Mouse (Mus musculus) limb, embryonic 11.5 days (tissue): ENCODE measurements around the gene Mycbp. TPM values are rescaled to one million over a fixed set of nuclear protein-coding genes. Genes with fewer than 3 reads are reported as not detected.
"Not testable (repeated sequence)": the region's sequence is repeated elsewhere in the genome, so short reads cannot be mapped to it uniquely, and the experiment has no call there.

Experiments
- ATAC-seq: fragments of 200-750 bp; cut with Nextera tagmentation; 2 replicates; pipeline ENCODE4 v1.8.0; 2017; ENCODE audit warnings: low read depth; ENCODE audit not compliant: insufficient number of reproducible peaks, low FRiP score, low TSS enrichment
- DNase-seq: peaks from one replicate; pipeline ENCODE4 v3.0.0-alpha.2; 2015; ENCODE audit warnings: low spot score
- H3K27ac ChIP-seq: fragments of 300-500 bp; sonication (generic); replicated peaks from 2 replicates; pipeline ENCODE4 v1.5.1; 2014; ENCODE audit warnings: low read depth, mild to moderate bottlenecking, low read length
- H3K27me3 ChIP-seq: fragments of 300-500 bp; sonication (generic); 2 replicates; pipeline ENCODE4 v1.6.1; 2014; ENCODE audit warnings: mild to moderate bottlenecking, low read length, mixed read lengths; ENCODE audit not compliant: control insufficient read depth, insufficient read depth
- H3K36me3 ChIP-seq: fragments of 300-500 bp; sonication (generic); 2 replicates; pipeline ENCODE4 v1.6.1; 2014; ENCODE audit warnings: mild to moderate bottlenecking, low read length, moderate library complexity, mixed read lengths; ENCODE audit not compliant: control insufficient read depth, insufficient read depth
- H3K4me1 ChIP-seq: fragments of 300-500 bp; sonication (generic); 2 replicates; pipeline ENCODE4 v1.6.1; 2014; ENCODE audit warnings: low read length, mixed read lengths; ENCODE audit not compliant: control insufficient read depth, insufficient read depth
- H3K4me2 ChIP-seq: fragments of 300-500 bp; sonication (generic); 2 replicates; pipeline ENCODE4 v1.6.1; 2014; ENCODE audit warnings: low read depth, mild to moderate bottlenecking, moderate library complexity; ENCODE audit not compliant: severe bottlenecking
- H3K4me3 ChIP-seq: fragments of 300-500 bp; sonication (generic); 2 replicates; pipeline ENCODE4 v1.5.1; 2014; ENCODE audit warnings: low read depth, low read length
- H3K9ac ChIP-seq: fragments of 300-500 bp; sonication (generic); 2 replicates; pipeline ENCODE4 v1.6.1; 2014; ENCODE audit warnings: mild to moderate bottlenecking, low read length
- H3K9me3 ChIP-seq: fragments of 300-500 bp; sonication (generic); 2 replicates; pipeline ENCODE4 v1.6.1; 2016; ENCODE audit warnings: low read length; ENCODE audit not compliant: control insufficient read depth
- WGBS: fragments of 180-500 bp; shearing (Covaris S2); extraction: QIAGEN DNeasy Blood & Tissue Kit; methylation state at CpG from one replicate; pipeline ENCODE4 v1.1.7; 2014; 5-methylcytosine and 5-hydroxymethylcytosine counted together
- polyA plus RNA-seq: library from polyadenylated mRNA; unstranded; fragments of >200 nt; fragmentation: Nextera tagmentation; extraction: Ambion mirVana; gene quantifications from 2 replicates; pipeline ENCODE4 v1.2.1, GENCODE M21; 2014

Gene Mycbp
- polyA plus RNA-seq, 1 experiment from 2014 or later: 82.8 TPM

DNA sequence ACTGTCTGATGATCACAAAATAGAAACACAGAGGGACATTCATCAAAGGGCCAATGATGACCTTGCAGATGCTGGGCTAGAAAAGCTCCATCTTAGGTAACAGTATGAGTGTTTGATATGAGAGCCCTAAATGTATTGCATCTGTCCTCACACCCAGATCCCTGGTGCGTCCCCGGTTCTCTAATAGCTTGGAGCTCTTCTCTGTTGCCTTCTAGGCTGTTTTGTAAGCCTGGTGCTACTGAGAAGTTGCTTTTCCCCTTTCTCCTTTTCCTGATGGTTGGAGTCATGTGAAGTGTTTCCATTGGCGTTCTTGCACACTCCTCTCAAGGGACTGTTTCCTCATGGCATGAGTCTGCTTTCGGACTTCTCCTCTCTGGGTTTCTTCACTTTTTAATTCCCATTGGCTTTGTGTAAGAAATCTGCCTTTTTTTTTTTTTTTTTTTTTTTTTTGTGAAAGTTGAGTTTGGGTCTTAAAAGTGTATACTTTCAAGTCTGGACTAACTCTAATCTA, 16.5 kb downstream of the Mycbp start:
- H3K4me1 ChIP-seq: peaks cover 2% of the 10 kb centered on the region; the same call in 1 of the 2 replicates
- H3K9me3 ChIP-seq: no peaks in the 10 kb centered on the region
- no peaks in the 10 kb centered on the region for H3K27me3 ChIP-seq
- H3K27ac ChIP-seq: no peak overlapping the region
- ATAC-seq (no peak), DNase-seq (no peak)
- H3K4me2 ChIP-seq: no peak overlapping the region
- H3K4me3 ChIP-seq: no peak overlapping the region
- WGBS: 91% methylated on average over 4 of the region's 4 CpGs
- peaks cover 5% of the 10 kb centered on the region; the same call in 1 of the 2 replicates for H3K36me3 ChIP-seq
- H3K9ac ChIP-seq: no peak overlapping the region

DNA sequence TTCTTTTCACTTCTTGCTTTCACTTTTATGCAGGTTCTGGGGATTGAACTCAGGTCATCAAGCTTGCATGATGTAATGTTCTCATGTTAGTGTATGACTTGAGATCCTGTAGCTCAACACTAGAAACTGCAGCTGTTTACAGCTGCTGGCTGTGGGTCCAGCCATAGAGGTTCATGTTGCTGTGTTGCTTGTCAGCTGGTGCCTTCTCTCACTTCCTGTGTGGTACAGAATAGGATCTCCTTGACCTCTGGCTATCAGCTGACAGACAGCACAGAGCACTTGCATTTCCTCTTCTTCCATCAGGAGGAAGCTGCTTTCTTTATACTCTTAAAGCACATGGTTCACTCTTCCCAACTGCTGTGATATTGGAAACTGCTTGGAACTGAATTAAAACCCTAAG, 23.3 kb downstream of the Mycbp start:
- ATAC-seq: no peak
- Histone ChIP-seq H3K27me3 (no peaks in the 10 kb centered on the region), H3K4me1 (no peaks in the 10 kb centered on the region), H3K36me3 (peaks cover 12% of the 10 kb centered on the region), H3K9me3 (no peaks in the 10 kb centered on the region), H3K27ac (no peak overlapping the region), H3K4me2 (no peak overlapping the region), H3K9ac (no peak overlapping the region), H3K4me3 (no peak overlapping the region)
- no peak for DNase-seq

DNA sequence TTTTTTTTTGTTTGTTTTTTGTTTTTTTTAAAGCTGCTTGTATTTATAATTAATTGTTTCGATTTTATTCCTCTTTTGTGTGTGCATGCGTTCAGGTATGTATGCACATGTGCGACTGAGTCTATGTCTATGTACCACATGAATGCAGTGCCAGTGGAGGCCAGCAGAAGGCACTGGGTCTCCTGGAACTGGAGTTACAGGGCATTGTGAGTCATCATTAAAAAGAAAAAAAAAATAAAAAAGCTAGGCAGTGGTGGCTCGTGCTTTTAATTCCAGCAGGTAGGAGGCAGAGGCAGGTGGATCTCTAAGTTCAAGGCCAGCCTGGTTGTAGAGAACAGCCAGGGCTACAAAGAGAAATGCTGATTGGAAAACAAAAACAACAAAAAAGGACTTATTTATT, 25.4 kb downstream of the Mycbp start:
- 95% methylated on average over 4 of the region's 4 CpGs for WGBS
- DNase-seq (no peak), ATAC-seq (no peak)
- H3K36me3 ChIP-seq: peaks cover 12% of the 10 kb centered on the region
- no peaks in the 10 kb centered on the region for H3K4me1 ChIP-seq
- no peak overlapping the region for H3K27ac ChIP-seq
- no peak overlapping the region for H3K9ac ChIP-seq
- H3K4me3 ChIP-seq: no peak overlapping the region
- H3K4me2 ChIP-seq: no peak overlapping the region
- H3K27me3 ChIP-seq: no peaks in the 10 kb centered on the region
- H3K9me3 ChIP-seq: no peaks in the 10 kb centered on the region

DNA sequence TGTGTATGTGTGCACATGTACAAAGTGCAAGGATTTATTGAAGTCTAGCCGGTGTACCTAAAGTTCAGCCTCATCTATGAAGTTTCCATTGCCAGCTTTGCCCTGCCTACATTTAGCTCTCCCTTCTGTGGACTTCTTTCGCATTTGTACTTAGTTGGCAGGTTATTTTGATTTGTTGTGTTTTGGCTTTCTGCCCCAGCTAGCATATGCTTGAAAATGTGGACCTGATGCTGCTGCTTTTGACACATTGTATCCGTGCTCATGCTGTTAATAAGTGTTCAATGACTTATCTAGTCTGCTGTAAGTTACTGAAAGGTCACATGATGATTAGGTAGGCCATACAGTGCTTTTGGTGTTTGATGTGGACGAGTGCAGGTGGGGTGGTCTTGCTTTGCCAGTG, 29.7 kb downstream of the Mycbp start:
- DNase-seq (no peak), ATAC-seq (no peak)
- Histone ChIP-seq H3K36me3 (peaks cover 12% of the 10 kb centered on the region), H3K9me3 (no peaks in the 10 kb centered on the region), H3K4me2 (no peak overlapping the region), H3K9ac (no peak overlapping the region), H3K4me1 (no peaks in the 10 kb centered on the region), H3K27me3 (no peaks in the 10 kb centered on the region), H3K4me3 (no peak overlapping the region), H3K27ac (no peak overlapping the region)
- WGBS: 89% methylated on average over 4 of the region's 4 CpGs

DNA sequence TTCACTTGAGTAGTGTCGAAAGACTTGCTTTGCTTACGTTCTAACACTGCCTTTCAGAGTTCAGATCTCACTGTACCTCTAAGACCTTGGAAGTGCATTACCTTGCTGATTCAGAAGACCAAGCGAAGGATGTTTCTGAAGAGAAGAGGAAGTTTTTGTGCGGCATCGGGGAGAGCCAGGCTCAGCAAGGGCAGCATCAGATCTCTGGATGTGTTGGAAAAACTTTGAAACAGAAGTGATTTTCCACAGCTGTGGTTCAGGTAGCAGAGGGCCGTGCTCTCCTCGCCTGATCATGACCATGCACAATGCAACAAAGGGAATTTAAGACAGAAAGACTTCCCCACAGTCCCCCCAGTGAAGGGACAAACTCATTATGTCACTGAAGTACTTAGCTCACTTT, 31.4 kb downstream of the Mycbp start:
- H3K27me3 ChIP-seq: no peaks in the 10 kb centered on the region
- peaks cover 7% of the 10 kb centered on the region for H3K36me3 ChIP-seq
- no peak overlapping the region for H3K9ac ChIP-seq
- H3K4me2 ChIP-seq: no peak overlapping the region
- no peaks in the 10 kb centered on the region for H3K9me3 ChIP-seq
- H3K4me1 ChIP-seq: no peaks in the 10 kb centered on the region
- no peak overlapping the region for H3K27ac ChIP-seq
- ATAC-seq (no peak), DNase-seq (no peak)
- H3K4me3 ChIP-seq: no peak overlapping the region
- WGBS: 91% methylated on average over 7 of the region's 7 CpGs

DNA sequence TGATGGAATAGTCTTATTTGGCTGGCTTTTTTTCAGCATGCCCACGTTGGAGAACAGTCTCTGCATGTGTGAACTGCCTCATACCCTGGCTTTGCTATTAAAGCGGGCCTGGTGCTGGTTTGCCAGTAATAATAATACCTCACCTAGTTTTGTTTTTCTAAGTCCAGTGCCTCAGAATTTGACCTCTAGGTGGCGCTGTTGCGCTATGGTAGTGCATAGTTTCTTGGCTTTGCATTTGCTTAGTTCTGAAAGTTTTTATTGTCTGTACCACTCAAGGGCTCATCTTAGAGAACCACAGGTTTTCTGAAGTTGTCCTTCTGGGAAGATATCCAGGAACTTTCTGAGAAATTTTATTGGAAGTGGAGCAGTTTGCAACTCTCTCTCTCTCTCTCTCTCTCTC, 35.2 kb downstream of the Mycbp start:
- WGBS: 8% methylated on average over 4 of the region's 4 CpGs
- no peak overlapping the region for H3K4me2 ChIP-seq
- DNase-seq: peak; percentile 92
- ATAC-seq: no peak
- H3K9ac ChIP-seq: no peak overlapping the region
- no peaks in the 10 kb centered on the region for H3K9me3 ChIP-seq
- H3K4me1 ChIP-seq: no peaks in the 10 kb centered on the region
- H3K4me3 ChIP-seq: no peak overlapping the region
- H3K27me3 ChIP-seq: no peaks in the 10 kb centered on the region
- H3K27ac ChIP-seq: no peak overlapping the region
- H3K36me3 ChIP-seq: peaks cover 5% of the 10 kb centered on the region; the same call in 1 of the 2 replicates

DNA sequence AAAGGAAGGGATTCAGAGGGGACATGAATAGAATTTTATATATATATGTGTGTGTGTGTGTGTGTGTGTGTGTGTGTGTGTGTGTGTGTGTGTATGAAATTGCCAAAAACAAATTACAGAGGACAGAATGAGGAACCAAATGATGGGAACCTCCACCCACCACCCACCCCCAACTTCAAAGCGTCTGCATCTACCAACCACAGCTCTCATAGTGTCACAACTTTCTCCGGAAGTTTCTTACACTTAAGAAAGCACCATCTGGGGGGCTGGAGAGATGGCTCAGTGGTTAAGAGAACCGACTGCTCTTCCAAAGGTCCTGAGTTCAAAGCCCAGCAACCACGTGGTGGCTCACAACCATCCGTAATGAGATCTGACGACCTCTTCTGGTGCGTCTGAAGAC, 36.2 kb downstream of the Mycbp start:
- not testable (repeated sequence) for ATAC-seq, H3K9me3 ChIP-seq, H3K4me1 ChIP-seq, H3K9ac ChIP-seq, H3K4me3 ChIP-seq, H3K27me3 ChIP-seq, H3K36me3 ChIP-seq, DNase-seq, H3K27ac ChIP-seq, H3K4me2 ChIP-seq
- 75% methylated on average over 7 of the region's 7 CpGs for WGBS

DNA sequence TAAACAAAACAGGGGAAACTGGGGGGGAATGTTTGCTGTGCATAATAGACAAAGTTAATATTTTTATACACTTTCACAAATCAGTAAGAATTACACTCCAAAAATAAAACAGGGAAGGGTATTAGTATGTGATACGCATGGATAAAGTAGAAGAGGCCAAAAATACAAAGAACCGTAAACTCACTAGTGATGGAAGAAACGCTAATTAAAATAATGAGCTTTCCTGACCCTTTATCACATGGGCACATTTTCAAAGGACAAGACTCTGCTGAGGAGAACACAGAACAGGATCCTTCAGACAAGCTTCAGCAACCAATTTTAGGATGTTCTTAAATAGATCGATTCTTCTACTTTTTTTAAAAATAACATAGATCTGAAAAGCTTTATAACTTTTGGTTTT, 42.1 kb downstream of the Mycbp start:
- Histone ChIP-seq H3K4me2 (no peak overlapping the region), H3K9ac (no peak overlapping the region), H3K4me3 (no peak overlapping the region), H3K27ac (no peak overlapping the region), H3K36me3 (no peaks in the 10 kb centered on the region), H3K9me3 (no peaks in the 10 kb centered on the region), H3K27me3 (no peaks in the 10 kb centered on the region), H3K4me1 (no peaks in the 10 kb centered on the region)
- ATAC-seq (no peak), DNase-seq (no peak)
- WGBS: 86% methylated on average over 4 of the region's 4 CpGs

DNA sequence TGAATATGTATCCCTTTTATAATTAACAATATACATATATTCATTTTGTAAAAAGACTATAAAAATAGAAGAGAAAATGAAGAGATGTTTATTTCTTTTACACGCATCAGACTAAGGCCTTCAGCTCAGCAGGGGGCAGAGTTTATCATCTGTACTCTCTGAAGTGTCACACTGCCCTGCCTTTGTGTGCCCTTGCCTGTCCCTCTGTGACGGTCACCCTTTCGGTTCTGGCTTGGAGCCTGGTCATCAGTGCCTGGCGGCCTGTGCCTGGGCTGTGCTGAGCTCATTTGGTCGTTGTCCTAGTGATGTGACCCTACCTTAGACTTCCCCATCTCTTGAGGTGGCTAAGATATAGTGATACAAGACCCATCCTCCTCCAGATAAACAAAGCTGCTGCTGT, 42.5 kb downstream of the Mycbp start:
- Histone ChIP-seq H3K27ac (no peak overlapping the region), H3K9ac (no peak overlapping the region), H3K4me2 (no peak overlapping the region), H3K27me3 (no peaks in the 10 kb centered on the region), H3K4me1 (no peaks in the 10 kb centered on the region), H3K36me3 (no peaks in the 10 kb centered on the region), H3K9me3 (no peaks in the 10 kb centered on the region), H3K4me3 (no peak overlapping the region)
- ATAC-seq: no peak
- WGBS: 62% methylated on average over 5 of the region's 5 CpGs
- DNase-seq: no peak
